Mouse (Mus musculus): Measurements from ENCODE around the gene Calm2. TPM values are rescaled to one million over a fixed set of nuclear protein-coding genes. Genes with fewer than 3 reads are reported as not detected.

The Calm2 gene
- polyA plus RNA-seq (2016; fragmentation: Nextera tagmentation; extraction: Ambion mirVana) = 850 and 865 TPM in 2 replicates

- H3K9ac ChIP-seq (replicated peaks) = peak within 1 kb of the TSS; percentile 96
- peak within 1 kb of the TSS; percentile 78 for H3K4me2 ChIP-seq
- H3K27me3 ChIP-seq = 0 out of 2 replicates have a peak, but pooled peaks cover 8% of the 10 kb centered on the region
- peak within 1 kb of the TSS; percentile 94 for H3K4me3 ChIP-seq (replicated peaks)
- peak; percentile 86 for ATAC-seq (ENCODE audit: insufficient number of reproducible peaks, insufficient read depth, low FRiP score, low TSS enrichment, low read depth)
- peaks cover 3% of the 10 kb centered on the region; the same call in 1 of the 2 replicates for H3K36me3 ChIP-seq
- WGBS = under 1% methylated on average over 69 of the region's 69 CpGs
- no peaks in the 10 kb centered on the region for H3K9me3 ChIP-seq
- H3K4me1 ChIP-seq (replicated peaks) = peaks cover 26% of the 10 kb centered on the region
- peak within 1 kb of the TSS; percentile 98 for H3K27ac ChIP-seq
Measured at GRCm38 (mm10) chr17:87446767-87447611, at the start of gene Calm2. Gene Calm2 (minus strand): TSS chr17:87446935.

- H3K27ac ChIP-seq = no peak overlapping the region
- 94% methylated on average over 4 of the region's 4 CpGs for WGBS
- H3K4me1 ChIP-seq (replicated peaks) = no peaks in the 10 kb centered on the region
- H3K9me3 ChIP-seq = no peaks in the 10 kb centered on the region
- no peak for ATAC-seq (ENCODE audit: insufficient number of reproducible peaks, insufficient read depth, low FRiP score, low TSS enrichment, low read depth)
- no peaks in the 10 kb centered on the region for H3K36me3 ChIP-seq
- H3K9ac ChIP-seq (replicated peaks) = no peak overlapping the region
- H3K27me3 ChIP-seq = 0 out of 2 replicates have a peak, but pooled peaks cover 13% of the 10 kb centered on the region
- no peak overlapping the region for H3K4me2 ChIP-seq
- H3K4me3 ChIP-seq (replicated peaks) = no peak overlapping the region
Measured at GRCm38 (mm10) chr17:87495504-87495903, 48.8 kb upstream of the Calm2 start.

GRCm38 (mm10) chr17:87494310-87494709 is 47.6 kb upstream of the Calm2 start:
- no peak overlapping the region for H3K27ac ChIP-seq
- 82% methylated on average over 4 of the region's 4 CpGs for WGBS
- H3K4me2 ChIP-seq = no peak overlapping the region
- H3K4me1 ChIP-seq (replicated peaks) = no peaks in the 10 kb centered on the region
- 0 out of 2 replicates have a peak, but pooled peaks cover 9% of the 10 kb centered on the region for H3K27me3 ChIP-seq
- no peaks in the 10 kb centered on the region for H3K9me3 ChIP-seq
- H3K9ac ChIP-seq (replicated peaks) = no peak overlapping the region
- H3K4me3 ChIP-seq (replicated peaks) = no peak overlapping the region
- ATAC-seq (ENCODE audit: insufficient number of reproducible peaks, insufficient read depth, low FRiP score, low TSS enrichment, low read depth) = no peak
- no peaks in the 10 kb centered on the region for H3K36me3 ChIP-seq

GRCm38 (mm10) chr17:87492286-87492685 is 45.6 kb upstream of the Calm2 start:
- Histone ChIP-seq H3K9ac (replicated peaks) (no peak overlapping the region), H3K4me3 (replicated peaks) (no peak overlapping the region), H3K4me1 (replicated peaks) (no peaks in the 10 kb centered on the region), H3K27ac (no peak overlapping the region), H3K36me3 (no peaks in the 10 kb centered on the region), H3K27me3 (0 out of 2 replicates have a peak, but pooled peaks cover 9% of the 10 kb centered on the region), H3K9me3 (no peaks in the 10 kb centered on the region), H3K4me2 (no peak overlapping the region)
- ATAC-seq (ENCODE audit: insufficient number of reproducible peaks, insufficient read depth, low FRiP score, low TSS enrichment, low read depth) = no peak
- WGBS = 42% methylated on average over 4 of the region's 4 CpGs

GRCm38 (mm10) chr17:87490295-87490694 is 43.6 kb upstream of the Calm2 start:
- no peak overlapping the region for H3K4me3 ChIP-seq (replicated peaks)
- 0 out of 2 replicates have a peak, but pooled peaks cover 9% of the 10 kb centered on the region for H3K27me3 ChIP-seq
- no peaks in the 10 kb centered on the region for H3K4me1 ChIP-seq (replicated peaks)
- WGBS = 37% methylated on average over 6 of the region's 6 CpGs
- ATAC-seq (ENCODE audit: insufficient number of reproducible peaks, insufficient read depth, low FRiP score, low TSS enrichment, low read depth) = no peak
- H3K4me2 ChIP-seq = no peak overlapping the region
- no peak overlapping the region for H3K9ac ChIP-seq (replicated peaks)
- no peaks in the 10 kb centered on the region for H3K9me3 ChIP-seq
- H3K27ac ChIP-seq = no peak overlapping the region
- H3K36me3 ChIP-seq = no peaks in the 10 kb centered on the region

GRCm38 (mm10) chr17:87485751-87486150 is 39.0 kb upstream of the Calm2 start:
- H3K4me1 ChIP-seq (replicated peaks) = no peaks in the 10 kb centered on the region
- H3K27ac ChIP-seq = no peak overlapping the region
- H3K9me3 ChIP-seq = no peaks in the 10 kb centered on the region
- H3K9ac ChIP-seq (replicated peaks) = no peak overlapping the region
- H3K27me3 ChIP-seq = peaks cover 7% of the 10 kb centered on the region; the same call in 1 of the 2 replicates
- no peak for ATAC-seq (ENCODE audit: insufficient number of reproducible peaks, insufficient read depth, low FRiP score, low TSS enrichment, low read depth)
- no peak overlapping the region for H3K4me3 ChIP-seq (replicated peaks)
- no peaks in the 10 kb centered on the region for H3K36me3 ChIP-seq
- 95% methylated on average over 5 of the region's 5 CpGs for WGBS
- H3K4me2 ChIP-seq = no peak overlapping the region

- Histone ChIP-seq H3K27me3 (peaks cover 11% of the 10 kb centered on the region; the same call in 1 of the 2 replicates), H3K36me3 (no peaks in the 10 kb centered on the region), H3K27ac (no peak overlapping the region), H3K9ac (replicated peaks) (no peak overlapping the region), H3K9me3 (no peaks in the 10 kb centered on the region), H3K4me3 (replicated peaks) (no peak overlapping the region), H3K4me1 (replicated peaks) (no peaks in the 10 kb centered on the region), H3K4me2 (no peak overlapping the region)
- 64% methylated on average over 3 of the region's 3 CpGs for WGBS
- no peak for ATAC-seq (ENCODE audit: insufficient number of reproducible peaks, insufficient read depth, low FRiP score, low TSS enrichment, low read depth)
Measured at GRCm38 (mm10) chr17:87482867-87483266, 36.1 kb upstream of the Calm2 start.

- WGBS = 79% methylated on average over 9 of the region's 9 CpGs
- peaks cover 33% of the 10 kb centered on the region for H3K27me3 ChIP-seq
- peaks cover 19% of the 10 kb centered on the region for H3K4me1 ChIP-seq (replicated peaks)
- H3K27ac ChIP-seq = 0 out of 2 replicates have a peak overlapping the region, but pooled peaks have one; percentile 25
- no peaks in the 10 kb centered on the region for H3K9me3 ChIP-seq
- no peak overlapping the region for H3K4me2 ChIP-seq
- H3K36me3 ChIP-seq = no peaks in the 10 kb centered on the region
- ATAC-seq (ENCODE audit: insufficient number of reproducible peaks, insufficient read depth, low FRiP score, low TSS enrichment, low read depth) = no peak
- no peak overlapping the region for H3K4me3 ChIP-seq (replicated peaks)
- H3K9ac ChIP-seq (replicated peaks) = no peak overlapping the region
Measured at GRCm38 (mm10) chr17:87478569-87478968, 31.8 kb upstream of the Calm2 start.

GRCm38 (mm10) chr17:87477611-87478010 is 30.9 kb upstream of the Calm2 start:
- ATAC-seq (ENCODE audit: insufficient number of reproducible peaks, insufficient read depth, low FRiP score, low TSS enrichment, low read depth) = no peak

GRCm38 (mm10) chr17:87475356-87475755 is 28.6 kb upstream of the Calm2 start:
- no peak for ATAC-seq (ENCODE audit: insufficient number of reproducible peaks, insufficient read depth, low FRiP score, low TSS enrichment, low read depth)
- Histone ChIP-seq H3K36me3 (no peaks in the 10 kb centered on the region), H3K4me1 (replicated peaks) (peaks cover 26% of the 10 kb centered on the region), H3K4me3 (replicated peaks) (no peak overlapping the region), H3K9me3 (no peaks in the 10 kb centered on the region), H3K27ac (no peak overlapping the region), H3K9ac (replicated peaks) (no peak overlapping the region), H3K27me3 (peaks cover 43% of the 10 kb centered on the region), H3K4me2 (peak overlapping the region; percentile 76; the same call in 1 of the 2 replicates)
- WGBS = 68% methylated on average over 8 of the region's 8 CpGs

More at GRCm38 (mm10) chr17:87477611-87478010, 30.9 kb upstream of the Calm2 start:
- no peaks in the 10 kb centered on the region for H3K9me3 ChIP-seq
- peaks cover 37% of the 10 kb centered on the region for H3K27me3 ChIP-seq
- no peak overlapping the region for H3K9ac ChIP-seq (replicated peaks)
- H3K36me3 ChIP-seq = no peaks in the 10 kb centered on the region
- H3K27ac ChIP-seq = no peak overlapping the region
- no peak overlapping the region for H3K4me2 ChIP-seq
- no peak overlapping the region for H3K4me3 ChIP-seq (replicated peaks)
- 55% methylated on average over 16 of the region's 16 CpGs for WGBS
- H3K4me1 ChIP-seq (replicated peaks) = peaks cover 26% of the 10 kb centered on the region

- H3K4me1 ChIP-seq (replicated peaks) = peaks cover 26% of the 10 kb centered on the region
- 0% methylated on average over 7 of the region's 7 CpGs for WGBS
- peaks cover 43% of the 10 kb centered on the region for H3K27me3 ChIP-seq
- H3K9me3 ChIP-seq = no peaks in the 10 kb centered on the region
- H3K4me3 ChIP-seq (replicated peaks) = peak overlapping the region; percentile 39
- no peak for ATAC-seq (ENCODE audit: insufficient number of reproducible peaks, insufficient read depth, low FRiP score, low TSS enrichment, low read depth)
- no peak overlapping the region for H3K9ac ChIP-seq (replicated peaks)
- H3K4me2 ChIP-seq = peak overlapping the region; percentile 76
- no peaks in the 10 kb centered on the region for H3K36me3 ChIP-seq
- H3K27ac ChIP-seq = no peak overlapping the region
Measured at GRCm38 (mm10) chr17:87474501-87474795, 27.7 kb upstream of the Calm2 start.
